Mouse (Mus musculus): Measurements from ENCODE around the gene Mapkapk2.
"Not testable (repeated sequence)": the region's sequence is repeated elsewhere in the genome, so short reads cannot be mapped to it uniquely, and the experiment has no call there.

Mapkapk2 gene

DNA sequence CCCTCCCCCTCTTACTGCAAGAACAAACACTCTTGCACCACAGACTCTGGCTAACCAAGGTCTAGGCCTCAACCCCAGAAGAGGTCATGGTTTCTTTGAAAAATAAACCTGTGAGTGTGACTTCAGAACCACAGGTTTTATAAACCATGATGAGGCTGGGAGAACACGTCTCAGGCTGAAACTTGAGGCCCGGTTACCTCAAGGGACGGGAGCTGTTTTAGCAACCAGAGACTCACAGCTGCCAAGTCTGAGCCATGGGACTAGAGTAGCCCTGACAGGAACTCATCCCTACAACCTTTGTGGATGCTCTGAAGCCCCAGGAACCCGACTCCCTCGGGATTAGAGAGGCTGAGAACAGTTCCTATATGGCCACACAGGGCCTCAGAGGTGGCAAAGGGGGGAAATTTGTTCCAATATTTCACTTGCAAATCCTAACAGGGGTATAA is 48.2 kb downstream of the Mapkapk2 start:
- DNase-seq (ENCODE audit: low spot score), result no peak

DNA sequence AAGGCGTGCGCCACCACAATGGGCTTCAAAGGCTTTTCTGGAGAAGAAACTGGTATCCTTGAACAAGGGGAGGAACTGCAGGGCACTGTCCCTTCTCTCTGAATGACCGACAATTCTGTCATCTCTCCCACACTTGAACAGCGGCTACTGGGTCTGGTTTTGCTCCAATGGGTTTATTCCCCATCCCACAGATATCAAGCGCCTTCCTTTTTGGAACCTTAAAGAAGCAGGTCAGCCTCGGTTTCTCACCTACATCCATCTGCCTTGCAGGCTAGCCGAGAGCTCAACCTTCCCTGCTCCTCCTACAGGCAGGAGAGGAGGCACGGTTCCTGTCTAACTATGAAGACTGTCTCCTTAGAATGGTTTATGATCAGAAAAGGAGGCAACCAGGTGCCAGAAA is 48.7 kb downstream of the Mapkapk2 start:
- DNase-seq (ENCODE audit: low spot score), result no peak

DNA sequence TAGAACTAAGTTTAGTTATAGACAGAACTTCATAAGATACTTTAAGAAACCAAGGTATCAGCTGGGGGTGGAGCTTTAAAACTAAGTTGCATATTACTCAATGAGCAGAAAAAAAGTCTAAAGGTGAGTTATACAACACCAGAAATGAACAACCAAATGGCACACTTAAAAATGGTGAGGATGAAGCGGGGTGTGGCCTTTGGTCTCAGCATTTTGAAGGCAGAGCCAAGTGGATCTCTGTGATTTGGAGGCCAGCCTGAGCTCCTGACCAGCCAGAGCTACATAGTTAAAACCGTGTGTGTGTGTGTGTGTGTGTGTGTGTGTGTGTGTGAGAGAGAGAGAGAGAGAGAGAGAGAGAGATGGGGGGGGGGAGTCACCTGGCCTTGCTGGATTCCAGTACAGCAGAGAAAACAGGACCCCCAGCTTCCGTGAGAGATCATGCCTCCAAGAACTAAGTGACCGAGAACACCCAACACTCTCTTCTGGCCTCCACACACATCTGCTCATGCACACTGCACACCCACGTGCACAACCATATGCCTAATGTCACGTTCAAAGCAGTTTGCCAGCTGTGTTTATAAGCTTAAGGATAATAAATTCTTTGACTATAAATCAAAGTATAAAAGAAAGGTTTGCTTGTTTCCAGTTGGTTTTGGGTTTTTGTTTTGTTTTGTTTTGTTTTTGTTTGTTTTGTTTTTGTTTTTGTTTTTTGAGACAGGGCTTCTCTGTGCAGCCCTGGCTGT is 49.3 kb downstream of the Mapkapk2 start:
- no peak for DNase-seq (ENCODE audit: low spot score)

DNA sequence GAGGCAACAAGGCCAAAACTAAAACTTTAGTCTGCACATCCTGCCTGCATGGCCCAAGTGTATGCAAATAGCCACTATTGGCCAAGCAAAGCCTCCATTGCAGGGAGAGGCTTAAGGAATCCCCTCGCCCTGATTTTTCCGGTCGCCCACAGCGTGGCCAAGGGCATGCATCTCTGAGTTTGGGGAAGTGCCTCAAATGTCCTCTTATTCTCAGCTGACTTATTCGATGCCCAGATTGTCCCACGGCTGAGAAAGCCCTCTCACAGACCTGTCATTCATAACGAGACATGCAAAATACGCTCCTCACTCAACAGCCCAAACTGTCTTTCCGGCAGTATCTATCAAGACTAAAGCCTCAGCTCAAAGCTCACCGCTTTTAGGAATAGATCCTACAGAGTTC is 51.0 kb downstream of the Mapkapk2 start:
- DNase-seq (ENCODE audit: low spot score), result no peak

DNA sequence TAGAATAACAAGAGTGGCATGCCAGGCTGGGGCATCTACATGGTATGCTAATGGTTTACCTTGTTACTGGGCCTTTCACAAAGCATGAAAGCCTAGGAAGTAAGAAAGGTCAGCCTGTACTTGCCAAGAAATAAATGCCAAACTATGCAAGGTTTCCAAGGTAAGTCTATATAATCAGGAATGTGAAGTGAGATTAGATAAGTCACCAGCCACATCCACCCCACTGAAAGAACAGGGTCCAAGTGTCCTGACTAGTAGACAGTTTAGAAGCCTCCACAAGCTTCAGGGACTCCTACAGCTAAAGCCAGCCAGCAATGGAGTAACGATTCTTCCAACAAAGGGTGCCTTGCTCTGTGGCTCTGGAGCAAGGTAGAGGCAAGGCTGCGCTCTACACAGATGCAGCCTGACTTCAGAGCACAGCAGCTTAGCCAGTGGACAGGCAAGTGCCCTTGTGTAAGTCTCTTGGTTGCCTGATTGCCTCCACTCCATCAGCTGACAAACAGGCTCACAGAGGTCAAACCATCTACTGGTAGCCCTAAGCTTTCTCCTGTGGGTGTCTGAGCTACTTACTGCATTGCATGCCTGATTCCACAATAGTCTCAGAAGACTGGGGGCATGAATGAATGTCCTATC is 51.8 kb downstream of the Mapkapk2 start:
- no peak for DNase-seq (ENCODE audit: low spot score)

DNA sequence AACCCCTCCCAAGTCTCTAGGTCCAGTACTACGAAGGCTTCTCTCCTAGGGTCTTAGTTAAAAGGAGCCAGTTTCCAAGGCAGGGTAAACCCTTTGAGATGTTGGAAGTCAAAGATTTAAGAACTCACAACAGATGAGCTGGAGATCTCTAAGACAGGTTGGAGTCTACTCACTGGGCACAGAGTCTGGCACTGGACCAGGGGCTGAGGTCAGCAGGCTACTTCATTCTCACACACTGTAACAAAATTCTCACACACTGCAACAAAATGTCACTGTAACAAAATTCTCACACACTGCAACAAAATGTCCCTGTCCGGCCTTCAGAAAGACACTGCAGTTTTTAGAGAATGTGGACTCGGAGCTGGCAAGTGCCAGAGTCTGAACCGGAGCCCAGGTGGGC is 54.0 kb downstream of the Mapkapk2 start:
- no peak for DNase-seq (ENCODE audit: low spot score)

DNA sequence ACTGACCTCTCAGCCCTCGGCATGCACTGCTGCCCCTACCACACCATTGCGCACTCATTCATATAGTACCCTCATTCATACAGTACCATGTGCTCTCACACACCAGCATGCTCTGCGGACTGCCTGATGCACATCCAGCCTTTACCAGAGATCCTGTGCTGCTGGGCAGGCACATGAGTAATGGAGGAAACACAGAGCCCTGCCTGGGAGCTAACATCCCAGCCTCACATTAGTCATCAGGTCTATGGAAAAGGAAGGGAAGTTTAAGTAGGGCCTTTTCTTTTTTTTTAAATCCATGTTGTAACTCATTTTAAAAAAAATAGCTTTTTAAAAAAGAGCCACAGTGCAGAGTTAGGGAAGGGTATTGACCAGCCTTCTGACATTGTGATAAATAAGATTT is 54.9 kb downstream of the Mapkapk2 start:
- DNase-seq (ENCODE audit: low spot score), result no peak

DNA sequence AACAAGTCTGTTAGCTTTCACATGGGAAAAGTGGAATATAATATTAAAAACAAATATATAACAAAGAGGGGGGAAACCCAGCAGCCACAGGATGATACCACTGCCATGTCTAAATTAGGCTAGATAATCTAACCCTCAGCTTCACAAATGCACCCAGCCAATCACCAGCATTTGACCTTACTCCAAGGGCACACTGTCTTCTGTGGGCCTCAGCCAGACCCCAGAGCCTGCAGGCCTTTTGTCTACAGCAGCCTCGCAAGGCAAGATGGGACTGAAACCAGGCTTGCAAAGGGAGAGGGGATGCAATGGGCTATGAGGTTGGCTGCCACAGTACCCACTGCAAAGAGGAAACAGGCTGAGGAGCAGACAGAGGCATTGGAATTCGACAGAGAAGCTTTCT is 55.4 kb downstream of the Mapkapk2 start:
- no peak for DNase-seq (ENCODE audit: low spot score)

DNA sequence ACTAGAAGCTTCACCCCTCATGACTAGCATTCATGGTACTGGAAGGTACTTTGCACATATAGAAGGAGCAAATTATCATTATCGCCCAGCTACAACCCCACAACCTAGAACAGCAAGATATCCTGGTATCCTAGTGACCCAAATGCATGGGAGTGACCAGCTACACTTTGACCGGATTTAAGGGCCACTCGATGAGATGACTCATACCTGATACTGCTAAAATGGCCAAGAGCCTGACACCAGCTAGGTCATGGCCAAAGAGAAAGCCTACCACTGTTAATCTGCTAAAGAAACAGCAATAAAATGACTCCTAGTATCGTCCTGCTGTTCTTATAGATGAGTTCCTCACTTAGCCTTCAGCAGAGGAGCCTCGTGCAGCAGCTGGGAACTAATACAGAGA is 58.1 kb downstream of the Mapkapk2 start:
- no peak for DNase-seq (ENCODE audit: low spot score)

DNA sequence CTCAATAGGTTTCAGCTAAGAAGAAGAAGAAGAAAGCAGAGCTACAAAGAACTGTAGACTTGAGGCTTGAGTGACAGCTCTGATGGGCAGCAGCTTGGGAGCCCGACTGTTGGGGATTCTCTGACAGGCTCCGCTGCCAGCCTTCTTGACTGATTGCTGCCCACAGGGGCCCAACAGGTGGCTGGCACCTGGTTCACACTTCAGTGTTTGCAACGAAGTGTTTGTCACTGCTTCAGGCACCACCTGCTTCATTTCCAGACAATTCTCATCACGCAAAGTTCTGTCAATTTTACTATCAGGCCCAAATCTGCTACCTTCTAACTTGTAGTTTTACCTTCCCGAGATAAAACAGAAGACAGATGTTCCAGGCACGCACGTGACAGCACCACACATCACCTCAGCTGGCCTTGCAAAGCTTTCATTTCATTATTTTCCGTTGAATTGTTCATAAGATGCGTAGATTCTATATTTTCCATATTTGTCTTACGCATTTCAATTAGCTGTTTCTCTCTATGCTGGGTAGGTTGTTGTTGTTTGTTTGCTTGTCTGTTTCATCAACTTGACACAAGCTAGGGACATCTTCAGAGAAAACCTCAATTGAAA is 59.1 kb downstream of the Mapkapk2 start:
- DNase-seq (ENCODE audit: low spot score), result no peak

DNA sequence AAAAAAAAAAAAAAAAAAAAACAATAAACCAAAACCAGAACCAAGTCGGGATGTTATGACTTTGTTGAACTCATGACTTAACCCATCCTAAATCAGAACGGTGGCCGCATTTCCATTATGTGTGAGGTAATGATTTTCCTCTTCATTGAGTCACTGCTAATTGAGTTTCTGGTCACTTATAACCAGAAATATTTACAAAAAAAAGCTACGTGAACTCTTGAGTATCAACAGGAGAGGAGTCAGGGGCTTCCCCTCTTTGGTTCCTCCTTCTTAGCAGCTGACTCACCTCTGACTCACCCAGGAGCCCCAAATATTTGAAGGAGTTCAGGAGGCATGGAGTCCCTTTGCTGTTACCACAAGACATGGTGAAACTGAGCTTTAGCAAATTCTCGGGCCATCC is 59.6 kb downstream of the Mapkapk2 start:
- no peak for DNase-seq (ENCODE audit: low spot score)

DNA sequence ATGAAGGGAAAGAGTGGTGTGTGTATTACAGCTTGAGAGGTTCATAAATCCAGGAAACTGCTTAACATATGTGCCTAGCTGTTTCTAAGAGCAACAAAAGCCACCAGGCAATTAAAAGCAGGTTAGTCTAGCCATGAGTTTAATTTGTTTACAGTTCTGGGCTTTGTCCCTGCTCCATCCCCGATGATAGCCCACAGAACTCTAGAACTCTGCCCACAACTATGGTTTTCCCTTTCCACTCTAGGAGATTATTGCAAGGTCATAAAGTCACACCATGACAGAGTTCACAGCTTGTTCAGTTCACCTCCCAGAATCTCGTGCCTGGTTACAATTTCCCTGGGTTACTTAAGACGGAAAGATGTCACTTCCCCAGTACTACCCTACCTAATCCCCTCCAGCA is 66.4 kb downstream of the Mapkapk2 start:
- DNase-seq (ENCODE audit: low spot score), result no peak

DNA sequence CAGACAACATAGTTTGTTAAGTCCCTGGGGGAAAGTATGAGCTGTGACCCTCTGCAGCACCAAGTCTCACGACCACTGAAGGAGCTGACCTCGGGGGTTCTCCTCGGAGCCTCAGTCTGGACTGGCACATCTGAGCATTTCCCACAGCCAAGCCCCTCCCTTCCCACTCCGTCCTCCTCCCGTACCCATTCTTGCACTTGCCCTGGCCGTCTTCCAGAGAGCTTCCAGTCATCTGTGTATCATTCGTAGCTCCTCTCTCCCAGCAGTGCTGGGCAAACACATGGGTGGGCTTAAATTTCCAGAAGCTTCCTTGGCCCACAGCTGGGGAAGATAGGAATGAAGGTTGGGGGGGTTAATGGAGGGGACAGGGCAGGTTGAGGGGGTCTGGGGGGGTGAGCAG is 67.4 kb downstream of the Mapkapk2 start:
- no peak for DNase-seq (ENCODE audit: low spot score)

DNA sequence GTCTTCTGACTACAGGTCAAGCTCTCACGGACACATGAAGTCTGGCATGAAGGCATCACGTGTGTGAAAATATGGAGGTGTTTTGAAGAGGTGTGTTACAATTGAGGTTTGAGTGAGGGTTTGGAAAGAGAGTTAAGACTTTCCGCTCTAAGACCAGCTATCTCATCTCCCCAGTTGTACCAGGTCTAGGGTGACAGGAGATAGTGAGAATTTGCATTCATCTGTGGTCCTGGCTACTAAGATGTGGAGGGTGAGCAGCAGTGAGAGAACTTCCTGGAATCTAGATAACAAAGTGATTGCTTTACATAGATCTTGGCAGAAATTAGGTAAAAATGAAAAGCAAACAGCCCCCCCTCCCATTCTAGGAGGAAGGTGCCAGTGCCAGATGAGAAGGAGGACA is 68.4 kb downstream of the Mapkapk2 start:
- no peak for DNase-seq (ENCODE audit: low spot score)

DNA sequence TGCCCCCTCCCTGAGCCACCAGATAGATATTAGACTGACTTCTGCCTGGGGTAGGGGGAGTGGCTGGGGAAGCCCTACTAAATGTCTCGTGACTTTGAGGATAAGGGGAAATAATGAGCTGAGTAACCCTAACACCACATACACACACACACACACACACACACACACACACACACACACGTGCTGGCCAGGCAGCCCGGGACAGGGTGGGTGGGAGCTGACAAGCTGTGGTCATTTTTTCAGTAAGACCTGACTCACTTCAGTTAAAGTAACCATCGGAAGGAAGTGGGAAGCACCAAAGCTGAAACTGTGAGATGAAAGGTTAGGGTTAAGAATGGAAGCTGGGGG is 71.8 kb downstream of the Mapkapk2 start:
- DNase-seq (ENCODE audit: low spot score), result no peak

DNA sequence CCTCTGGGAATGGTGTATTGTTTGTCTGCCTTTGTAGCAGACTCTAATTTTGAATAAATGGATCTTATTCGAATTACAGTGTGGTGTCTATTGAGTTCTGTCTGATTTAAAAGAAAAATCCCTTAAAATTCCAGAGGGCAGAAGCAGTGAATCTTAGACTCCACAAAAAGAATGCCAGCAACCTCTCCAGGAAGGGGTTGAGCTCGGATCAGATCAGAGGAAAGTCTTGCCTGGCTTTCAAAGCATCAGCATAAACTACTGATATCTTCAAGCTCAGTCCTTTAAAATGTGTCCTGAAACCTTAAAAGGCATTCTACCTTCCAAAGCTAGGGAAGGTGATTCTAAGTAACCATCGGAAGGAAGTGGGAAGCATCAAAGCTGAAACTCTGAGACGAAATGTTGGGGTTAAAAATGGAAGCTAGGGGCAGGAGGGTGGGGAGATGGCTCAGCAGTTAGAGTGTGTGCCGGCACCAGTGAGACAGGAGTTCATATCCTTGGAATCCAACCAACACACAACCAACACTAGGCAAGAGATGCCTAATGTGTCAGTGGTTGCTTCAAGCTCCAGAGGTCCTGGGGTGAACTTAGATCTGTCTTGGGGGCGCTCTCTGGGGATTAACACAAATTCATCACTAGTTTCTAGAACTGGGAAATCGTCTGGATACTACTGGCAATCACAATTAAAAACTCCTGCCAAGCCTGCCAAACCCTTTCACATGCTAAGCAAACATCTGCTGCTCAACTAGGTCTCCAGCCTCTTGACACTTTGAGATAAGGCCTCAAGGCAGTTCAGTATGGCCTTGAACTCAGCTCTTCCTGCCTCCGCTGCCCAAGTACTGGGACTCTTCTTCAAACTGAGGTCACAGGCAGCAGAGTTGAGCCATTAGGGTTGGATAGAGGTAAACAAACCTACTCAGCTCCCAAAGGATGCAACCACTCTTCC is 72.5 kb downstream of the Mapkapk2 start:
- no peak for DNase-seq (ENCODE audit: low spot score)

DNA sequence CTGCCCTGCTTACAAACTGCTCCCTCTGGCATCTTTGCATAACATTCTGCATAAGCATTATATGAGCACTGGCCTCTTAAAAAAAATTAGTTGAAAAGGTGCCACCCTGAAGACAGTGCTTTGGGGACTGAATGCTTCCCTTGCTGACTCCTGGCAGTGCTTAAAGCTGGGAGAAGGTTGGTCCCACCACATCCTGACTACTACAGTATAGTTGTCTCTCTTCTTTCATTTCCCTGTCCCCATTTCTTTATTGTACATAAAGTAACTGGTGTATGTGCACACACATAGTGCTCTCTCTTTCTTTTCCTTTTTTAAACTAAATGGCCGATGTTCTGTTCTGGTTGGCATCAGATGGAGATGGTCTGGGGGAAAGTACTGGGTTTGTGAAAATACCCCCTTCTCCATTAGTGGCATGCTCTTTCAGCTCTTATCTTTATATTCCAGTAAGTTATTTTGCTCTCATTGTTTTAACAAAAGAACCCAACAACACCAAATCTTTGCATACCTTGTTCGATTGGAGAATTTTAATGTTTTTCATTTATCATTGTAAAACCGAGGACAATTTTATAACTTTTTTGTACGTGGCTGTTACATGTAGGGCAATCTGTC is 74.3 kb downstream of the Mapkapk2 start:
- DNase-seq (ENCODE audit: low spot score), result not testable (repeated sequence)

DNA sequence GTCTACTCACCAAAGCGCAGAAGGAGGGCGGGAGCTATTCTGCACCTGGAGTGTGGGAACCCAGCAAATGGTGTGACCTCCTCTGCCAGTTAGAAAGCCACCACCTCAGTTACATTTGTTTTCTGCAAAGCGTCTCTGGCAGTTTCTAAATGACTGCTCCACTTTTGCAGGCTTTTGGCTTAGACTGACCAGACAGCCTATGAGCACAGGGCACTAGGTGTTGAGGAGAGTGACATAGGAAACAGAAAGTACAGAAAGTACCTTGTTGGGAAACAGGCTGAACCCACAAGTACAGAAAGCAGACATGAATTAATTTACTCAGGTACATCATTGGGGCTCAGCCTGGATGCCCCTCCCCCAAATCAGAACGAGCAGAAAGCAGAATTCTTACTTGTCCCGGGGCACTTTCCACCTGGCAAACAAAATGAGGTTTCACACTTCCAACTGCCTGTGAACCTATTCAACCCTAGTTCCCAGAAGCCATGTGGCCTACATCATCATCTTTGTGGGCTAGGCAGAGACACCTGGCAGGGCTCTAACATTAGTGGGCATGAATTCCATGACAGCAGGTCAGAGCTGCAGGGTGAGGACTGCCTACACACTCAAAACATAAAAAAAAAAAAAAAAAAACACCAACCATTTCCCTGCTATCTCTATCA is 74.9 kb downstream of the Mapkapk2 start:
- no peak for DNase-seq (ENCODE audit: low spot score)

DNA sequence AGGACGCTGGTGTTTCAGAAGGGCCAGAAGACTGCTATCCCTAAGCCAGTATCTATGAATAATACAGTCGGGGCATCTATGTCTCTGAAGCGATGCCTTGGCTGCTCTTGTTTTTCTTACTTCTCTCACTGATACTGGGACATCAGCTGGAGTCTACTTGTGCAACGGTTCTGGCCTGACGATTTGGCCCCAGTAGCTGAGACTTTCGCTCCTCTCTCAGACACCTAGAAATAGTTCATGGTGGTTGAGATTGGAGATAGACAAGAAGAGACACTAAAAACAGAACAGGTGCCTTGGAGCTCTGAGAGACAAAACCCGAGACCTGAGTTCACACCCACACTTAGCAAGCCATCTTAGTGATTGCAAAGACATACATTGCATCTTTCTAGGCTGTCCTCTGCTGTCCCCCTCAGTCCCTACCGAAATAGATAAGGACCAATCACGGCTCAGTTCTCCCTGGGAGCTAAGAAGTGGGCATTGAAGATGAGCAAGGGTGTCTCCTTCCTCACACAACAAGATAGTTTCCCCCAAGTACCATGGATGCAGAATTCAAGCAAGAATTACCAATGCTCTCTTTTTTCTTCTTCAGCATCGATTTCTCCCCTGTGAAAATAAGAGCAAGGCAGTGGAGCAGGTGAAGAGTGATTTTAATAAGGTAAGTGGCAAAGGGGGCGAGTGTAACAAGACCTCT is 75.6 kb downstream of the Mapkapk2 start:
- DNase-seq (ENCODE audit: low spot score), result no peak

DNA sequence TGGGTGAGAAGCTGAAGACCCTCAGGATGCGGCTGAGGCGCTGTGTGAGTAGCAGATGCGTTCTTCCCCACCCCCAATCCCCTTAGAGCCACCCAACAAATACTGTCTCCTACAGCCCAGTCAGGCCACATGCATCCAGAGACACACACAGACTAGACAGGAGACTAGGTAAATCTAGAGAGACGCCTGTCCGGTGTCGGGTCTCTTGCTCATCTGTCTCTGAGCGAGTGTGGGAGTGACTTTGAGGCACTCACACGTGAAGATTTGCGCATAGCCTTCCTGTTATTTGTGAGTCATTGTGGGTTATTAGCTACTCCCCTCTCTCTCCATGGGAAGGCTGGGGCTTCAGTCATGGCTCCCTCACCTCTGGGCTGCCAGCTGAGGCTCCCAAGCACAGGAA is 76.2 kb downstream of the Mapkapk2 start:
- DNase-seq (ENCODE audit: low spot score), result no peak
